Mouse (Mus musculus) forebrain, embryonic 16.5 days (tissue): ENCODE results near the gene Atf7ip. TPM values are rescaled to one million over a fixed set of nuclear protein-coding genes. Genes with fewer than 3 reads are reported as not detected.

Experiments
- ATAC-seq: fragments of 200-750 bp; cut with Nextera tagmentation; 2 replicates; pipeline ENCODE4 v1.8.0; 2017; ENCODE audit warnings: mild to moderate bottlenecking, moderate library complexity
- H3K27ac ChIP-seq: fragments of 300-500 bp; sonication (generic); 2 replicates; pipeline ENCODE4 v1.5.1; 2014; ENCODE audit warnings: low read length, control low read depth
- H3K27me3 ChIP-seq: fragments of 300-500 bp; sonication (generic); replicated peaks from 2 replicates; pipeline ENCODE4 v1.6.1; 2014; ENCODE audit warnings: low read length; ENCODE audit not compliant: control insufficient read depth, insufficient read depth
- H3K36me3 ChIP-seq: fragments of 300-500 bp; sonication (generic); 2 replicates; pipeline ENCODE4 v1.6.1; 2014; ENCODE audit not compliant: control insufficient read depth, insufficient read depth
- H3K4me1 ChIP-seq: fragments of 300-500 bp; sonication (generic); replicated peaks from 2 replicates; pipeline ENCODE4 v1.6.1; 2014; ENCODE audit warnings: low read length; ENCODE audit not compliant: control insufficient read depth, insufficient read depth
- H3K4me2 ChIP-seq: fragments of 300-500 bp; sonication (generic); 2 replicates; pipeline ENCODE4 v1.6.1; 2014; ENCODE audit warnings: mild to moderate bottlenecking, low read length, control low read depth
- H3K4me3 ChIP-seq: fragments of 300-500 bp; sonication (generic); replicated peaks from 2 replicates; pipeline ENCODE4 v1.5.1; 2014; ENCODE audit warnings: mild to moderate bottlenecking, low read length, control low read depth
- H3K9ac ChIP-seq: fragments of 300-500 bp; sonication (generic); replicated peaks from 2 replicates; pipeline ENCODE4 v1.6.1; 2014; ENCODE audit warnings: low read depth, low read length, control low read depth
- H3K9me3 ChIP-seq: fragments of 300-500 bp; sonication (generic); 2 replicates; pipeline ENCODE4 v1.6.1; 2016; ENCODE audit warnings: low read length; ENCODE audit not compliant: control insufficient read depth
- WGBS: fragments of 180-500 bp; shearing (Covaris S2); extraction: QIAGEN DNeasy Blood & Tissue Kit; methylation state at CpG from one replicate; pipeline ENCODE4 v1.1.7; 2014; 5-methylcytosine and 5-hydroxymethylcytosine counted together
- polyA plus RNA-seq: library from polyadenylated mRNA; unstranded; fragments of >200 nt; fragmentation: Nextera tagmentation; extraction: Ambion mirVana; gene quantifications from 2 replicates; pipeline ENCODE4 v1.2.1, GENCODE M21; 2015

Gene Atf7ip
- polyA plus RNA-seq, 1 experiment from 2014 or later = 49.2 TPM

DNA sequence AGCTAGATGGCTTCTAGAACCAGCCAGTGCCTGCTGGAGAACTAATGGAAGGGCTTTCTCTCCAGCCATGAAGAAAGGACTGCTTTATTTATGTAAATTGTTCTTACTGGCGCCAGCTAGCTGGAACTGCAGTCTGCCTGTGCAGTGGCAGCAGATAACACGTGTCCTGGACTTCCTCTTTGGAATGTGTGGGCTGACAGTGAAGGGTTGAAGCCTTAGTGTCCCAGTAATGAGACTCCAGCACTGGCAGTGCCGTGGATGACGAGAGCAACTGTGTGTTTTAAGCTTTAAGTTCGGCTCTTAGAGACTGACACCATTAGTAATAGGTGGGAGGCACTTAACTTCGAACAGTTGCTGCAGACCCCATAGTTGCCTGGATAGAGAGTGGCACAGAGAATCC is 37.2 kb downstream of the Atf7ip start:
- Histone ChIP-seq H3K27ac (peak overlapping the region; percentile 81), H3K4me2 (peak overlapping the region; percentile 30), H3K27me3 (no peaks in the 10 kb centered on the region), H3K4me1 (peaks cover 38% of the 10 kb centered on the region), H3K9ac (peak overlapping the region; percentile 38; the same call in 1 of the 2 replicates), H3K4me3 (no peak overlapping the region), H3K36me3 (peaks cover 7% of the 10 kb centered on the region), H3K9me3 (no peaks in the 10 kb centered on the region)
- peak; percentile 88 for ATAC-seq
- 3% methylated on average over 6 of the region's 6 CpGs for WGBS

GRCm38 (mm10) chr6:136545284-136545870 is 39.4 kb downstream of the Atf7ip start:
- ATAC-seq = no peak
- Histone ChIP-seq H3K4me1 (peaks cover 47% of the 10 kb centered on the region), H3K4me2 (no peak overlapping the region), H3K9ac (no peak overlapping the region), H3K4me3 (no peak overlapping the region), H3K27ac (peak overlapping the region; percentile 19), H3K27me3 (no peaks in the 10 kb centered on the region), H3K9me3 (no peaks in the 10 kb centered on the region), H3K36me3 (peaks cover 2% of the 10 kb centered on the region; the same call in 1 of the 2 replicates)
- WGBS = 84% methylated on average over 11 of the region's 11 CpGs

GRCm38 (mm10) chr6:136546286-136546685 is 40.3 kb downstream of the Atf7ip start:
- peak overlapping the region; percentile 59 for H3K27ac ChIP-seq
- H3K4me2 ChIP-seq = no peak overlapping the region
- H3K36me3 ChIP-seq = no peaks in the 10 kb centered on the region
- H3K4me1 ChIP-seq = peaks cover 46% of the 10 kb centered on the region
- H3K9me3 ChIP-seq = no peaks in the 10 kb centered on the region
- 75% methylated on average over 2 of the region's 2 CpGs for WGBS
- no peaks in the 10 kb centered on the region for H3K27me3 ChIP-seq
- no peak overlapping the region for H3K4me3 ChIP-seq
- no peak for ATAC-seq
- no peak overlapping the region for H3K9ac ChIP-seq

- H3K36me3 ChIP-seq = no peaks in the 10 kb centered on the region
- 20% methylated on average over 7 of the region's 7 CpGs for WGBS
- H3K9ac ChIP-seq = no peak overlapping the region
- H3K4me3 ChIP-seq = no peak overlapping the region
- no peak for ATAC-seq
- H3K4me2 ChIP-seq = peak overlapping the region; percentile 30
- H3K4me1 ChIP-seq = peaks cover 40% of the 10 kb centered on the region
- no peaks in the 10 kb centered on the region for H3K27me3 ChIP-seq
- H3K27ac ChIP-seq = peak overlapping the region; percentile 86
- H3K9me3 ChIP-seq = no peaks in the 10 kb centered on the region
Measured at GRCm38 (mm10) chr6:136546987-136547386, 41.0 kb downstream of the Atf7ip start.

DNA sequence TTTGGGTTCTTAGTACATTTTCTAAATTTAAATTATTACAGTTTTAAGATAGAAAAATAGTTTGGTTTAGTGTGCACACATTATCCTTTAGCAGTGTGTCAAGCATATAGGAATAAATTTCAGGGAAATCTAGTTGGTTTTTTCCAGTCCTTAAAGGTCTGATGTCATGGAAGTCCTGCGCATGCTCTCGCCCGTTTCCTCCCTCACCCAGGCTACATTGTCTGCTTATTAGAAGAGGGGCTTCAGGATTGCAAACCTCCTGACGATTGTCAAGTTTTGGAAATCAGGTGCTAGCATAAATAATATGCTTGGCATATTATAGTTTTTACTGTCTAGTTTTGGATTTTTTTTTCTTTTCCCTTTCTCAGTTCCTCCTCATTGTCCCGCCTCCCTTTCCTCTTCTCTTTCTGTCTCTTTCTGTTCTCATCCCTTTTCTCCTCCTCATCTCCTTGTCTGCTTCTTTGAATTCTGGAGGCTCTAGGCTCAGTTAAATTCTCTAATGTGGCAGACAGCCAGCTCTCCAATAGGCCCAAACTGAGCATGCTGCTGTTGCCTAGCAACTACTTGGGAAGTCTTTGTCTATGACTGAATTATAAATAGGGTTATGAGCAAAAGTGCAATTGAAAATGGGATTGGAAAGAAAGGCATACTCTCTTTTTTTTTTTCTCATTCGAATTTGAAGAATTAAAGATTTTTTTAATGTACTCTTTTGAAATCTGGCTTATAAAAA is 42.2 kb downstream of the Atf7ip start:
- Histone ChIP-seq H3K27me3 (no peaks in the 10 kb centered on the region), H3K4me2 (peak overlapping the region; percentile 34), H3K4me3 (no peak overlapping the region), H3K4me1 (peaks cover 37% of the 10 kb centered on the region), H3K9ac (no peak overlapping the region; the same call in 1 of the 2 replicates), H3K36me3 (no peaks in the 10 kb centered on the region), H3K9me3 (no peaks in the 10 kb centered on the region), H3K27ac (peak overlapping the region; percentile 98)
- WGBS = 3% methylated on average over 6 of the region's 6 CpGs
- ATAC-seq = peak; percentile 91

- H3K4me1 ChIP-seq = peaks cover 33% of the 10 kb centered on the region
- no peak overlapping the region for H3K9ac ChIP-seq
- H3K4me3 ChIP-seq = no peak overlapping the region
- no peaks in the 10 kb centered on the region for H3K27me3 ChIP-seq
- no peaks in the 10 kb centered on the region for H3K9me3 ChIP-seq
- peak overlapping the region; percentile 98 for H3K27ac ChIP-seq
- peak; percentile 41; the same call in 1 of the 2 replicates for ATAC-seq
- H3K4me2 ChIP-seq = peak overlapping the region; percentile 20; the same call in 1 of the 2 replicates
- no peaks in the 10 kb centered on the region for H3K36me3 ChIP-seq
- WGBS = 60% methylated on average over 6 of the region's 6 CpGs
Measured at GRCm38 (mm10) chr6:136548796-136549195, 42.8 kb downstream of the Atf7ip start.

GRCm38 (mm10) chr6:136549606-136550005 is 43.6 kb downstream of the Atf7ip start:
- 74% methylated on average over 3 of the region's 3 CpGs for WGBS
- ATAC-seq = no peak

GRCm38 (mm10) chr6:136550596-136551304 is 44.8 kb downstream of the Atf7ip start:
- Histone ChIP-seq H3K9ac (no peak overlapping the region), H3K27ac (peak overlapping the region; percentile 94), H3K4me1 (peaks cover 31% of the 10 kb centered on the region), H3K36me3 (no peaks in the 10 kb centered on the region), H3K4me2 (no peak overlapping the region; the same call in 1 of the 2 replicates), H3K27me3 (no peaks in the 10 kb centered on the region), H3K9me3 (no peaks in the 10 kb centered on the region), H3K4me3 (no peak overlapping the region)
- ATAC-seq = peak; percentile 44
- 24% methylated on average over 7 of the region's 7 CpGs for WGBS

More at GRCm38 (mm10) chr6:136549606-136550005, 43.6 kb downstream of the Atf7ip start:
- Histone ChIP-seq H3K4me1 (peaks cover 31% of the 10 kb centered on the region), H3K4me2 (no peak overlapping the region), H3K4me3 (no peak overlapping the region), H3K9me3 (no peaks in the 10 kb centered on the region), H3K27me3 (no peaks in the 10 kb centered on the region), H3K9ac (no peak overlapping the region), H3K36me3 (no peaks in the 10 kb centered on the region), H3K27ac (peak overlapping the region; percentile 79)

DNA sequence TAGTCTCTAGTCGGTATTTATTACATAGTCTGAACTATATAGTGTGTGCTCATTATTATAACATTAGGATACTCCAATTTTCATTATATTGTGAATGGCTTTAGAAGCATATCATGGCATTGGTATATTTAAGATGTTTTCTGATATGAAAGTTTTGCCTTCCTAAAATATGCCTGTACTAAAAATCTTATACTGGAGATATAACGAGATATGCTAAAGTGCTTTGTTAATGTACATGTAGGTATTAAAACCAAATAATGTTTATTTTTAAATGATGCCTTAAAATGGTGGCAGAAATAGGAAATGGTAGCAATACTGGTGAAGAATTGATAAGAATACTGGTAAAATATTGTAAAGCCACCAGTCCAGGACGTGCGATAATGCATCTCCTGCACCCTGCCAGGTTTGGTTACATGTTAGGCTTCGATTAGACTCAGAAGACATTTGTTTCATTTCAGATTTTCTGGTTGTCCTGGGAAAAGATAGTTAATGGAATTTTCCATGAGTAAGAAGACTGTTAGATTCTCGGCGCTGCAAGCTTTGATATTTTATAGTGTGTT is 45.7 kb downstream of the Atf7ip start:
- H3K4me1 ChIP-seq = peaks cover 30% of the 10 kb centered on the region
- WGBS = 81% methylated on average over 7 of the region's 7 CpGs
- ATAC-seq = no peak
- H3K9me3 ChIP-seq = no peaks in the 10 kb centered on the region
- H3K4me3 ChIP-seq = no peak overlapping the region
- H3K36me3 ChIP-seq = no peaks in the 10 kb centered on the region
- no peaks in the 10 kb centered on the region for H3K27me3 ChIP-seq
- no peak overlapping the region for H3K9ac ChIP-seq
- H3K27ac ChIP-seq = peak overlapping the region; percentile 71
- peak overlapping the region; percentile 17; the same call in 1 of the 2 replicates for H3K4me2 ChIP-seq
